Mouse (Mus musculus) forebrain, embryonic 12.5 days (tissue): ENCODE measurements around the gene Sorcs2. TPM values are rescaled to one million over a fixed set of nuclear protein-coding genes. Genes with fewer than 3 reads are reported as not detected.

Experiments used
- ATAC-seq: fragments of 200-750 bp; cut with Nextera tagmentation; 2 replicates; pipeline ENCODE4 v1.8.0; 2017; ENCODE audit warnings: moderate TSS enrichment; ENCODE audit not compliant: low FRiP score
- H3K27ac ChIP-seq: fragments of 300-500 bp; sonication (generic); 2 replicates; pipeline ENCODE4 v1.5.1; 2016; ENCODE audit warnings: mild to moderate bottlenecking
- H3K27me3 ChIP-seq: fragments of 300-500 bp; sonication (generic); 2 replicates; pipeline ENCODE4 v1.6.1; 2016; ENCODE audit warnings: mild to moderate bottlenecking
- H3K36me3 ChIP-seq: fragments of 300-500 bp; sonication (generic); replicated peaks from 2 replicates; pipeline ENCODE4 v1.6.1; 2016; ENCODE audit warnings: mild to moderate bottlenecking
- H3K4me1 ChIP-seq: fragments of 300-500 bp; sonication (generic); 2 replicates; pipeline ENCODE4 v1.6.1; 2016
- H3K4me2 ChIP-seq: fragments of 300-500 bp; sonication (generic); 2 replicates; pipeline ENCODE4 v1.6.1; 2016; ENCODE audit warnings: mild to moderate bottlenecking, moderate library complexity
- H3K4me3 ChIP-seq: fragments of 300-500 bp; sonication (generic); replicated peaks from 2 replicates; pipeline ENCODE4 v1.5.1; 2016; ENCODE audit warnings: mild to moderate bottlenecking
- H3K9ac ChIP-seq: fragments of 300-500 bp; sonication (generic); 2 replicates; pipeline ENCODE4 v1.6.1; 2016; ENCODE audit warnings: mild to moderate bottlenecking
- H3K9me3 ChIP-seq: fragments of 300-500 bp; sonication (generic); 2 replicates; pipeline ENCODE4 v1.6.1; 2016
- WGBS: fragments of 180-500 bp; shearing (Covaris S2); methylation state at CpG from one replicate; pipeline ENCODE4 v1.1.7; 2016; 5-methylcytosine and 5-hydroxymethylcytosine counted together
- polyA plus RNA-seq: library from polyadenylated mRNA; unstranded; fragments of >200 nt; fragmentation: Nextera tagmentation; extraction: Ambion mirVana; gene quantifications from 2 replicates; pipeline ENCODE4 v1.2.1, GENCODE M21; 2016

Sorcs2 gene
- polyA plus RNA-seq, 1 experiment from 2014 or later, result 11.0 TPM

DNA sequence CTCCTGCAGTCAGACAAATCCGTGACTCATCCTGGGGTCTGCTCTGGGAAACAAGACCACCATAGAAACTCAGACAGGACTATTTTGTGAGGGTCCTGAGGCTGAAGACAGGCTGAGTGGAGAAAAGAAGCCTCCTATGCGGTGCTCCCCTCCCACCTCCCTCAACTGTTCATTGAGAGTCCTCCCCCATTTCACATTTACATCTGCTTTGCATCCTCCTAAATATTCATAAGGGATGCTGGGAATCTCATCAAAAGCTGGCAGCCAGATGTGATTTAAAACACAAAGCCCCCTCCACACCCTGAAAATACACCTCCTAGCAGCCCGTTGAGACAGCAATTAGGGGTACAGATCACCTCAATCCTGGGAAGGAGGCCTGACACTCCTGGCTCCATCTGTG is 58.7 kb downstream of the Sorcs2 start:
- no peak overlapping the region for H3K4me3 ChIP-seq
- 0 out of 2 replicates have a peak, but pooled peaks have one; percentile 23 for ATAC-seq
- H3K4me1 ChIP-seq, result peaks cover 34% of the 10 kb centered on the region
- no peaks in the 10 kb centered on the region for H3K27me3 ChIP-seq
- H3K4me2 ChIP-seq, result no peak overlapping the region
- no peaks in the 10 kb centered on the region for H3K9me3 ChIP-seq
- no peaks in the 10 kb centered on the region for H3K36me3 ChIP-seq
- no peak overlapping the region for H3K9ac ChIP-seq
- WGBS, result 45% methylated on average over 3 of the region's 3 CpGs
- peak overlapping the region; percentile 68 for H3K27ac ChIP-seq

DNA sequence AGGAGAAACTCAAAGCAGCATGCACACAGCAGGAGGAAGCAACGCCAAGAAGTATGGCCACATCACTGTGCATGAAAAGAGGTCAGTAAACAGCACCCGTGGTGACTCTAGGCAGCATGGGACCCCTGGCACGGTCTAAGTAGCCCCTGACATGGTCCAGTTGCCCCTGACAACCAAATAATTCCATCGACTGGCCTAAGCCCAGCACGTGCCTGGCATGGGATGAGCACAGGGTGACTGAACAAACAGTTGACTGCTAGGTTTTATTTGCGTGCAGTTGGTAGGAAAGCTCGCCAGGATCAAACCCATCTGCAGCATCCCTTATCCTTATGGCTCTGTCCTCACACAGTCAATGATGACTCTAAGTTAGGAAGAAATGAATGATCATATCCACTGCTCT is 61.7 kb downstream of the Sorcs2 start:
- 81% methylated on average over 7 of the region's 7 CpGs for WGBS
- H3K36me3 ChIP-seq, result no peaks in the 10 kb centered on the region
- no peak overlapping the region for H3K4me3 ChIP-seq
- no peak overlapping the region for H3K9ac ChIP-seq
- H3K4me2 ChIP-seq, result no peak overlapping the region
- no peak overlapping the region for H3K27ac ChIP-seq
- peaks cover 51% of the 10 kb centered on the region for H3K4me1 ChIP-seq
- no peaks in the 10 kb centered on the region for H3K27me3 ChIP-seq
- ATAC-seq, result no peak
- no peaks in the 10 kb centered on the region for H3K9me3 ChIP-seq

DNA sequence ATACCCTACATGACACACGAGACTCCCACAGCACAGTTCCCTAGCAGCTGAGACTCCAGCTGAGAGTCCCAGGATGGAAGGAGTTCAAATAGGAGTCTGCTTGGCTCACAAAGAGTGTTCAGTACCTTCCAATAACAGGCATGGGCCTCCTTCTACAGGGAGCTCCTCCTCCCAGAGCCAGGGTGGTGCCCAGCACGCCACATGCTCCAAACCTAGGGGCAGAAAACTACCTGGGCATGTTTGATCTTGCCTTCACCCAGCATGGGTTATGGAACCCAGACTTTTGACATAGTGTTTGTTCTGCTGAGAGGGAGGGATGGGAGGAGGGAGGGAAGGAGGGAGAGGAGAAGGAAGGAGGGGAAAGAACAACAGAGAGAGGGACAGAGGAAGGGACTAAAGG is 62.3 kb downstream of the Sorcs2 start:
- no peak overlapping the region for H3K9ac ChIP-seq
- H3K27me3 ChIP-seq, result no peaks in the 10 kb centered on the region
- H3K36me3 ChIP-seq, result no peaks in the 10 kb centered on the region
- WGBS, result 82% methylated on average over 2 of the region's 2 CpGs
- no peak for ATAC-seq
- no peak overlapping the region for H3K4me3 ChIP-seq
- no peak overlapping the region; the same call in 1 of the 2 replicates for H3K27ac ChIP-seq
- no peaks in the 10 kb centered on the region for H3K9me3 ChIP-seq
- peaks cover 56% of the 10 kb centered on the region for H3K4me1 ChIP-seq
- H3K4me2 ChIP-seq, result no peak overlapping the region

DNA sequence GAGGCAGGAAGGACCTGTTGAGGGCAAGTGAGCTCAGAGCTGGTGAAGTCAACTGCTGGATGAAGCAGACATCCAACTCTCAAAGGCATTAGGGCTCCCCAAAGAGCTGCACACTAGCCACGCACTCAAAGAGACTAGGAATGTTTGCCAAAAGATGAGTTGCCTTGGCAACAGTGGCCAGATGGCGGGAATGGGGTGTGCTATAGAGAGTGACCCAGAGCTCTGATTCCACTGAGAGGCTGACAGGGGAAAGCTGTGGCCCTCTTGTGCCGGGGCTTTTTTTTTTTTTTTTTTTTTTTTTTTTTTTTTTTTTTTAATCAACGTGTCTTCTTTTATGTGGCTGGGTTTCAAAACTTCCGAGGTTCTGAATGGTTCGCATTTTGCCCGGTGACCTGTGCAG is 63.7 kb downstream of the Sorcs2 start:
- Histone ChIP-seq H3K27ac (no peak overlapping the region; the same call in 1 of the 2 replicates), H3K27me3 (no peaks in the 10 kb centered on the region), H3K9me3 (no peaks in the 10 kb centered on the region), H3K9ac (no peak overlapping the region), H3K4me2 (no peak overlapping the region), H3K36me3 (no peaks in the 10 kb centered on the region), H3K4me3 (no peak overlapping the region), H3K4me1 (peaks cover 47% of the 10 kb centered on the region)
- ATAC-seq, result peak; percentile 77
- WGBS, result 22% methylated on average over 7 of the region's 7 CpGs

DNA sequence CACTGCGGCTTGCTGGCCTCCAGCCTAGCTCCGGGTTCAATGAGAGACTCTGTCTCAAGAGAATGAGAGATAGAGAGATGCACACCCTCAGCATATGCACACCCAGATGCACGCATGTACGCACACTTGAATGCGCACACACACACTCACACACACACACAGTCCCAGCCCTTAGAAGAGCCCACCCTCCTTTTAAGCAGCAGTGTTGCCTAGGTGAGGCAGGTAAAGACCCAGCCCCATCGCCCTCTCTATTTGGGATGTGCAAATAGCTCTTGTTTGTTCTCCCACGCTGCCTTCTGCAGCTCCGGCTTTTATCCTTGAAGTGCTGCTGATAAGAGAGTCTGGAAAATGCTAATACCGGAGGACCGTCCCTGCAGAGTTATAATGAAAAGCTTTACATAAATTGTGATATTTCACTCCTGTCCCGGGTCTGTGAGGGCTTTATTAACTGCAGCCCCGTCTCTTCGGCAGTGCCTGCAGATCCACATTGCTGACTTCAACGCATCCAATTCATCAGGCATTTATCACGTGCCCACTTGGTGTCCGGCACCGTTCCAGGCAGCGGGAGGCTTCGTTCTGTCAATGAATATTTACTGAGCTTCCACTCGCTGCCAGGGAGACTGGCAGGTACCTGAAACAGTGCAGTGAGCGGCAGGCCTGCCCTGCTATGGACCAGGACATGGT is 67.3 kb downstream of the Sorcs2 start:
- H3K4me3 ChIP-seq, result no peak overlapping the region
- no peak overlapping the region for H3K4me2 ChIP-seq
- H3K27ac ChIP-seq, result 0 out of 2 replicates have a peak overlapping the region, but pooled peaks have one; percentile 19
- H3K9me3 ChIP-seq, result no peaks in the 10 kb centered on the region
- H3K9ac ChIP-seq, result no peak overlapping the region
- H3K27me3 ChIP-seq, result no peaks in the 10 kb centered on the region
- peaks cover 37% of the 10 kb centered on the region for H3K4me1 ChIP-seq
- ATAC-seq, result no peak
- 80% methylated on average over 21 of the region's 21 CpGs for WGBS
- no peaks in the 10 kb centered on the region for H3K36me3 ChIP-seq

DNA sequence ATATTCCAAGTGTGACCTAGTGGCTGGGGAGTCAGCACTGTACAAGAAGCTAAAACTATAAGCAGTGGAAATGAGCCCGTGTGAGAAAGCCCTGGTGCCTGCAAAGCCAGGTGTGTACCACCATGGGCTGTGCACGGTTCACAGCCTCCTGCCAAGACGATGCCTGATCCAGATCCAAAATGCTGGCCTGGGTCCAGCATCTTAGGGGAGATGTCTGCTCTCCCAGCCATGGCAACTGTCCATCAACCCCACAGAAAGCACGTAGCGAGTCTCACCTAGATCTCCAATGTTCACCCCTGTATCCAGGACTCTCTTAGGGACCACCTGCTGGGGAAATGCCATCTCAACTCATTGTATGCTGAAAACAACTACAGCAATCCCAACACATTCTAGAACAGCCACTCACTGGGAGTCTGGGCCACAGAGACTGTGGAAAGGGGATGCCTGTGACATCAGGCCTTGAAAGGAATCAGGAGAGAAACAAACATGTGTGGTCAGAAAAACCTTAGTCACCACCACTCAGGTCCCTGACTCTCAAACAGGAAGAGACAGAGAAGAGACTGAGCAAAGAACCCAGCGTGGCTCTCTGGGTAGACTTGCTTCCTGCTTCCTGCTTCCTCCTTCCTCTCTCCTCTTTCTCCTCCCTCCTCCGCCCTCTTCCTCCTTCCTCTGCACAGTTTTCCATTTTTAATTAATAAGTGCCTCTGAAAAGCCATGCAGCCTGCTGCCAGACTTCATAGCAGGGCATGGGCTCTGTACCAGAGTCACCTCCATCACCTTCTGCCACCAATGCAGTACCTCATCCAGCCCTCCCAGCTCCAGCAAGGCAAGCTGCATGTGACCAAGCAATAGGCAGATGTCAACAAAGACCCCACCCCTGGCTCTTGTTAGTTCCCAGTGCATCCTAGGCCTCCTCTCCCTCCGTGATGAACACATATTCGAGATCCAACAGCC is 71.6 kb downstream of the Sorcs2 start:
- Histone ChIP-seq H3K27me3 (no peaks in the 10 kb centered on the region), H3K9ac (no peak overlapping the region), H3K4me1 (peaks cover 30% of the 10 kb centered on the region), H3K4me2 (no peak overlapping the region), H3K4me3 (no peak overlapping the region), H3K36me3 (no peaks in the 10 kb centered on the region), H3K9me3 (no peaks in the 10 kb centered on the region), H3K27ac (no peak overlapping the region)
- ATAC-seq, result no peak
- 86% methylated on average over 9 of the region's 9 CpGs for WGBS

DNA sequence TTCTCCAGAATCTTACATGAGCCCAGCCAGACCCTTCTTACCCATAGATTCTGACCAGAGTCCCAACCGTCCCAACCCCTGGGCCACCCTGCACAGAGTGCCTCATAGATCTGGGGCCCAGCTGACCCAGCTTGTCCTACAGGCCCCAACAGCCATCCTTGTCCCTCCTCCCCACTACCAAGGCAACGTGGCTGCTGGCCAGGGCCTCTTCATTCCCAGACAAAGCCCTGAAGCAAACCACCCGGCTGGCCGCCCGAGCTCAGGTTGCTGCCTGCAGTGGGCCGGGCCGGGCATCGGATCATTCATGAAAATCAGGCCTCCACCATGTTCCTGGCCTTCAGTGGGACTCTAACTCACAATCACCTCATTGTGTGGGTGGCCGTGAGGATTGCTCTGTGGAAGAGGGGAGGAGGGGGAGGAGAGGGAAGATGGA is 73.8 kb downstream of the Sorcs2 start:
- Histone ChIP-seq H3K4me1 (peaks cover 23% of the 10 kb centered on the region), H3K36me3 (no peaks in the 10 kb centered on the region), H3K27ac (peak overlapping the region; percentile 43; the same call in 1 of the 2 replicates), H3K9ac (no peak overlapping the region), H3K9me3 (no peaks in the 10 kb centered on the region), H3K4me2 (no peak overlapping the region), H3K4me3 (no peak overlapping the region), H3K27me3 (no peaks in the 10 kb centered on the region)
- peak; percentile 66 for ATAC-seq
- 30% methylated on average over 9 of the region's 9 CpGs for WGBS

DNA sequence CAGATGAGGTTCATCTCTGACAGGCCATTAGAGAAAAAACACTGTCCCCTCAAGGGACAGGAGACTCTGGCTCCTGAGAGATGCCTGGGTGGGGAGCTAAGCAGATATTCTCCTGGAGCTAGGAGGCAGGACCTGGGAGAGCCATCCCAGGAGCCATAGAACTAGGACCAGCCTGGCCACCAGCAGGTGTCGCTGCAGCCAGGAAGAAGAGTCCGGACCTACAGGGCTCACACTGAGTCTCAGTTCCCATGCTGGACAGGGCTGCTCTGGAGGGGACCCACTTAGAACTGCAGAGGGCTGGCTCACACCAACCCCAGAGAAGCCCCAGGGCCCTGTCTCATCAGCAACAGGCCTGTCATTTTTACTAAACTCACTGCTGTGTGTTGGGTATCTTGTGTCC is 74.4 kb downstream of the Sorcs2 start:
- Histone ChIP-seq H3K9ac (no peak overlapping the region), H3K27me3 (no peaks in the 10 kb centered on the region), H3K27ac (0 out of 2 replicates have a peak overlapping the region, but pooled peaks have one; percentile 31), H3K4me1 (peaks cover 23% of the 10 kb centered on the region), H3K9me3 (no peaks in the 10 kb centered on the region), H3K4me2 (no peak overlapping the region), H3K4me3 (no peak overlapping the region), H3K36me3 (no peaks in the 10 kb centered on the region)
- peak; percentile 81 for ATAC-seq
- 3% methylated on average over 2 of the region's 2 CpGs for WGBS

DNA sequence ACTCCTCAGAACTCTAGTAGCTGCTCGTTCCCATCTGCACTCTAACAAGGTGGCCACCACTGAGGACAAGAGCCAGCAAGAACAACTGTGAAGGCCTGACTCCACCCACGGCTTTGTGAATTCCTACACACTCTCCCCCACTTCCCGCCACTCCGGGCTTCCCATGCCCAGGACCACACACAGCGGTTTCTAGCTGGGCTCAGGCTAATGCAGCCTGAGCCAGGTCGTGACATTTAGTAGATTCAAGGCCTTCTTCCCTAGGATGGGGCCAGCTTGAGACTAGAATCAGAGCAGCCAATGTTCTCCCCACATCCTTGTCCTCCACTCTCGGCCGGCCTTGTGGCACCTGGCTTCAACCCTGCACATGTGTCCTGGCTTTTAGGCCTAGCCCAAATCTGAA is 76.4 kb downstream of the Sorcs2 start:
- ATAC-seq, result no peak
- 44% methylated on average over 8 of the region's 8 CpGs for WGBS
- Histone ChIP-seq H3K27me3 (no peaks in the 10 kb centered on the region), H3K36me3 (no peaks in the 10 kb centered on the region), H3K4me3 (no peak overlapping the region), H3K27ac (no peak overlapping the region), H3K9ac (no peak overlapping the region), H3K9me3 (no peaks in the 10 kb centered on the region), H3K4me1 (peaks cover 27% of the 10 kb centered on the region), H3K4me2 (no peak overlapping the region)

DNA sequence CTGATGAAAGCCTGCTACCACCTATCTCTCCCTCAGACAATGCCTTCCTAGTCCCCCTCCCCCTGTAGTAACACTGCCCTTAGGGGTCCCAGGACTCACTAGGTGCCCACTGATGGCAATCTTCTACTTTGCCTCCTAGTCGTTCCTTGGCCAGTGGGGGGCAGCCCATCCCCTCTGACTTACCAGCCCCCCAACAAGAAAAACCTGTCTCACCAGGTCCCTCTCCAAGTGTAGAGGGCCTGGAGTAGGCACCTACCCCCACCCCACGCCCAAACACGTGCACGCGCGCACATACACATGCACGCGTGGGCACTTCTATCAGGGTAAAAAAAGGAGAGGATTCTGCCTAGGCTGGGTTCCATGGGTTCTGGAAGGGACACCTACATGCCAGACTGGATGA is 77.3 kb downstream of the Sorcs2 start:
- no peak overlapping the region for H3K27ac ChIP-seq
- 92% methylated on average over 8 of the region's 8 CpGs for WGBS
- no peak overlapping the region for H3K4me3 ChIP-seq
- peaks cover 27% of the 10 kb centered on the region for H3K4me1 ChIP-seq
- ATAC-seq, result no peak
- no peaks in the 10 kb centered on the region for H3K36me3 ChIP-seq
- no peak overlapping the region for H3K9ac ChIP-seq
- no peak overlapping the region for H3K4me2 ChIP-seq
- no peaks in the 10 kb centered on the region for H3K9me3 ChIP-seq
- no peaks in the 10 kb centered on the region for H3K27me3 ChIP-seq

DNA sequence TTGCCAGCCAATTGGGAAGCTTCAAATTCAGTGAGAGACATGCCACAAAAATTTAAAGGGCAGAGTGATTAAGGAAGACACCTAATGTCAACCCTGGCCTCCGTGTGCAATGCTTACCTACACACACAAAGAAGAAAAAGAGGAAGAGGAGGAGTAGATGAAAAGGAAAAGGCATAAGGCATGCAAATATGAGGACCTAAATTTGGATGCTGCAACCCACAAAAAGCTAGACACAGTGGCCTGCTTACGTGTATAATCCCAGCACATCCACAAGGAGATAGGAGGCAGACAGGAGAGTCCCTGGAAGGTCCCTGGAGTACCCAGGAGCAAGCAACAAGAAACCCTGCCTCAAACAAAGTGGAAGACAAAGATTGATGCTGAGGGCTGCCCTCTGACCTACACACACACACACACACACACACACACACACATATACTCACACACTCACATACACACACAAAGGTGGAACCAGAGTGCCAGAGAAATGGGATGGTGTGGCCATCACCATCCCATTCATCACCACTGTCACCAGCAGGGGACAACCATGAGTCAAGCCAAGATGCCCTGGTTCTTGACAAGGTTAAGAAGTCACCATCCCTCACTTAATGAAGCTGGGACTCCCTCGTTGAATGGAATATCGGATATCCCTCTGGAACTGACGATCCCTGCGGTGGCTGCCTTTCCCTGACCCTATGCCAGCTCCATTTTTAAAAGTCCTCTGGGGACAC is 80.1 kb downstream of the Sorcs2 start:
- H3K36me3 ChIP-seq, result no peaks in the 10 kb centered on the region
- ATAC-seq, result no peak
- no peak overlapping the region for H3K4me3 ChIP-seq
- 76% methylated on average over 6 of the region's 6 CpGs for WGBS
- no peak overlapping the region for H3K4me2 ChIP-seq
- H3K27ac ChIP-seq, result no peak overlapping the region
- no peaks in the 10 kb centered on the region for H3K9me3 ChIP-seq
- H3K4me1 ChIP-seq, result peaks cover 34% of the 10 kb centered on the region
- H3K9ac ChIP-seq, result no peak overlapping the region
- H3K27me3 ChIP-seq, result no peaks in the 10 kb centered on the region

DNA sequence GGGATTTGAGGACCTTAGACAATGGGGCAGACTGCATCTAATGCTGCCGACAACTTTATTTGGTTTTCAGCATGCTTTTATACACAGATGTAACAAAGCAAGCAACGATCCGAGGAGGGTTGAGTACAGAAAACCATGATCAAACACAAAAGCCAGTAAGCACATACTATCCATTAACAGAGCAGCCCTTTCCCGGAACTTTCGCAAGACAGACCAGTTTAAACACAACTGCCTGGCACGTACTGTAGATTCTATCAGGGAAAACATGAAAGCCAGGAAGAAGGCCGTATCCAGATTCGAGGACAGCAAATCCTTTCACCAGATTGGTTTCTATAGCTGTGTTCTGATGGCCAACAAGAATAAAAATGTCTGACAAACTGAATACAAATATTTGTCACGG is 82.8 kb downstream of the Sorcs2 start:
- Histone ChIP-seq H3K4me1 (peaks cover 33% of the 10 kb centered on the region), H3K4me3 (no peak overlapping the region), H3K27ac (no peak overlapping the region), H3K27me3 (no peaks in the 10 kb centered on the region), H3K4me2 (no peak overlapping the region), H3K36me3 (no peaks in the 10 kb centered on the region), H3K9ac (no peak overlapping the region), H3K9me3 (no peaks in the 10 kb centered on the region)
- 87% methylated on average over 9 of the region's 9 CpGs for WGBS
- no peak for ATAC-seq
